Comparison of ENCODE assay signal across 21 mouse cellular contexts in the genomic region with DNA sequence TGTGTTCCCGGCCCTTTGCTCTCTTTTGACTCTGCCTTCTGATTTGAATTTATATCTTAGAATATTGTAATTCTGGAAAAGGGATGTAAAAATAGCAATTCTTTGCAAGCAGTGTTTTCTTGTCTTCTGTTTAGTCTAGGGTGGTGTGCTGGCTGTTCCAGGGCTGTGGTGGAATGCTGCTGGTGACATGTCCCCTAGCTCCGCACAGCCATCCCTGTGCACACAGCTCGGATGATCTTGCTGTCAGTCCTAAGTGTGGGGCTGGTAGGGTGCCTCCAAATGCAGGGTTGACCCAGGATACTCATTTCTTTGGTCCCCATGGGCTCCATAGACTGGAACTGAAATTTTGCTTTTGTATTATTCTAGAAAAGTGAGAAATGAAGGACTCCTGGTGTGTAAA. TPM values are rescaled to one million over a fixed set of nuclear protein-coding genes. Genes with fewer than 3 reads are reported as not detected.
DNase-seq lines count a peak whose midpoint lies in the region; ATAC-seq and TF ChIP-seq lines count a peak whose summit lies in the region.
"Had no signal": no experiment of that assay in that cellular context is flagged by ENCODE, and none has a peak within 500 bp of the region (broad histone marks: within the 10 kb centered on the region; RNA-seq: fewer than 3 reads in every experiment).

No protein-coding gene starts in this region.

- no peaks in the 10 kb centered on the region for H3K36me3 ChIP-seq in lung, embryonic 15.5 days
- no peaks in the 10 kb centered on the region for H3K36me3 ChIP-seq in lung, postnatal 0 days (ENCODE audit: insufficient read depth, low read length)
- H3K36me3 ChIP-seq: embryonic facial prominence, embryonic 13.5 days; embryonic facial prominence, embryonic 15.5 days; forebrain, embryonic 10.5 days; forebrain, embryonic 12.5 days had no signal

- no peak overlapping the region for H3K4me3 ChIP-seq in lung, embryonic 15.5 days
- no peak overlapping the region for H3K4me3 ChIP-seq in lung, postnatal 0 days (ENCODE audit: low read depth, low read length)
- H3K4me3 ChIP-seq: embryonic facial prominence, embryonic 13.5 days; embryonic facial prominence, embryonic 15.5 days; erythroblast, embryonic 14.5 days; forebrain, embryonic 10.5 days; forebrain, embryonic 12.5 days had no signal

- no peaks in the 10 kb centered on the region for H3K27me3 ChIP-seq in lung, embryonic 15.5 days
- H3K27me3 ChIP-seq in lung, postnatal 0 days (replicated peaks; ENCODE audit: insufficient read depth, low read length): no peaks in the 10 kb centered on the region
- H3K27me3 ChIP-seq: embryonic facial prominence, embryonic 13.5 days; embryonic facial prominence, embryonic 15.5 days; forebrain, embryonic 12.5 days had no signal

- no peak for ATAC-seq in lung, embryonic 15.5 days (ENCODE audit: borderline replicate concordance, extremely low read depth, low FRiP score, low TSS enrichment)
- ATAC-seq in lung, postnatal 0 days: peak; percentile 54; the same call in 1 of the 2 replicates
- ATAC-seq: forebrain, embryonic 14.5 days; forebrain, embryonic 16.5 days had no signal

- no peak overlapping the region for H3K4me2 ChIP-seq in lung, embryonic 15.5 days
- H3K4me2 ChIP-seq in lung, postnatal 0 days (replicated peaks; ENCODE audit: low read depth, low read length): no peak overlapping the region
- H3K4me2 ChIP-seq: embryonic facial prominence, embryonic 13.5 days; embryonic facial prominence, embryonic 15.5 days; forebrain, embryonic 12.5 days had no signal

- 82% methylated on average over 3 of the region's 3 CpGs for WGBS in lung, embryonic 15.5 days
- 66% methylated on average over 3 of the region's 3 CpGs for WGBS in lung, postnatal 0 days

- no peaks in the 10 kb centered on the region; the same call in 1 of the 2 replicates for H3K9me3 ChIP-seq in lung, embryonic 15.5 days
- no peaks in the 10 kb centered on the region for H3K9me3 ChIP-seq in lung, postnatal 0 days (ENCODE audit: low read length)
- H3K9me3 ChIP-seq: embryonic facial prominence, embryonic 13.5 days; embryonic facial prominence, embryonic 15.5 days; forebrain, embryonic 10.5 days; forebrain, embryonic 12.5 days had no signal

- TF ChIP-seq CTCF in lung, postnatal 0 days (IDR thresholded peaks at IDR 0.05): no peak

- H3K9ac ChIP-seq in lung, embryonic 15.5 days: no peak overlapping the region
- no peak overlapping the region for H3K9ac ChIP-seq in lung, postnatal 0 days (replicated peaks; ENCODE audit: low read depth)
- H3K9ac ChIP-seq: embryonic facial prominence, embryonic 13.5 days; embryonic facial prominence, embryonic 15.5 days; forebrain, embryonic 12.5 days had no signal

- no peak for TF ChIP-seq EP300 in lung, postnatal 0 days (IDR thresholded peaks at IDR 0.05)

- peak overlapping the region; percentile 8; the same call in 1 of the 2 replicates for H3K27ac ChIP-seq in lung, embryonic 15.5 days
- no peak overlapping the region for H3K27ac ChIP-seq in lung, postnatal 0 days (ENCODE audit: low read length)
- H3K27ac ChIP-seq: embryonic facial prominence, embryonic 13.5 days; forebrain, embryonic 10.5 days; forebrain, embryonic 12.5 days had no signal

- no peaks in the 10 kb centered on the region for H3K4me1 ChIP-seq in lung, embryonic 15.5 days
- H3K4me1 ChIP-seq in lung, postnatal 0 days (ENCODE audit: insufficient read depth, low read depth, low read length): no peaks in the 10 kb centered on the region
- H3K4me1 ChIP-seq: forebrain, embryonic 12.5 days had no signal

- DNase-seq in lung, postnatal 14 days: no peak
- no peak for DNase-seq in lung, postnatal 0 days (ENCODE audit: low spot score)
- no peak for DNase-seq in lung, postnatal 25 days (ENCODE audit: low spot score)
- DNase-seq: adrenal gland, adult 2 months; adrenal gland, postnatal 10 days; adrenal gland, postnatal 25 days; cerebellum, adult 11 months; cerebellum, adult 18-20 months; cerebellum, adult 8-10 months; cerebellum, adult 9-11 months; cerebellum, postnatal 14 days; cerebellum, postnatal 36 days; embryo, embryonic 11 days had no signal

RNA-seq across cellular contexts. Expression of a gene that starts 34.2 kb away (rescaled TPM):
- 10.0 and 11.6 TPM in 2 replicates for polyA plus RNA-seq in lung, embryonic 15.5 days (2015; fragmentation: Nextera tagmentation; extraction: Ambion mirVana)
- 6.4 and 7.1 TPM in 2 replicates for polyA plus RNA-seq in lung, postnatal 0 days (2015; fragmentation: Nextera tagmentation; extraction: Ambion mirVana)

RNA-seq across cellular contexts. Expression of a gene that starts 57.2 kb away (rescaled TPM):
- 13.4 and 14.4 TPM in 2 replicates for polyA plus RNA-seq in lung, embryonic 15.5 days (2015; fragmentation: Nextera tagmentation; extraction: Ambion mirVana)
- polyA plus RNA-seq in lung, postnatal 0 days (2015; fragmentation: Nextera tagmentation; extraction: Ambion mirVana): 5.9 and 6.3 TPM in 2 replicates
